Mouse (Mus musculus): ENCODE measurements around the gene Ubiad1.

DNA sequence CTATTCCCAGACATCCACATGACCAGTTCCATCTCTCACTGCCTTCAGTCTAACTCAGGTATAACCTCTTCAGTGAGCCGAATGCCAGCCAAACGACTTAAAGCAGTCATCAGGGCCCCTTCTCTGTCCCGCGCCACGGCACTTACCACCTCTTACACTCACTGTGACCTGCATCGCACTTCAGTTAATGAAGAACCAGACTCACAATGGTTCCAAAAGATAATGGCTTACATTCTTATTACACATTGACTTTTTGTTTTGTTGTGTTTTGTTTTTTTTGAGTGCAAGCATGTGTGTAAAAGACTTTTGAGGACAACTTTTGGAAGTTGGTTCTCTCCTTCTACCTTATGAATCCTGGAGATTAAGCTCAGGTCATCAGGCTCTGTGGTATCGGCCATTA is 2.0 kb downstream of the Ubiad1 start:
- TF ChIP-seq FLI1 (IDR thresholded peaks at IDR 0.05; ENCODE audit: low read length) (no peak), GATA1 (IDR thresholded peaks at IDR 0.05; ENCODE audit: borderline replicate concordance, low read length) (no peak)
